Mouse (Mus musculus): ENCODE measurements around the gene Zfp967.
"Not testable (repeated sequence)": the region's sequence is repeated elsewhere in the genome, so short reads cannot be mapped to it uniquely, and the experiment has no call there.

Zfp967 gene

DNA sequence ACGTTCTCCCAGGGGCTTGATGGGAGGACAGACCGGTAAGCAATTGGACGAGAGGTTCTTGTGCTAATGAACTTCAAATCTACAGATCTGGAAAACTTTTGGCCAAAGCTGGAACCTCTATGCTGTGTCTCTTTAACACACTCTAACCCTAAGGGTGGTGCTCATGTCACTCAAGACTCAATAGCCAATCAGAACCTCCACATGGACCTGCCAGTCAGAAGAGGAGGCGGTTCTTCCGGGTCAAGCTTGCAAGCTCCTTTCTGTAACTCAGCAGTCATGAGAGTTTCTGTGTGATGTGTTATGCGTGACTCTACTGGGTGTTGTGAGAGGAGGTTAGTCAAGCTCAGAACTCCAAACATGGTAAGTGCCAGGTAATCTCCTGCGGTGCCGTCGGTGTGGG, at the start of gene Zfp967:
TSS of gene Zfp967 (plus strand) at position 301 of the 400 bp plus-strand sequence.
- DNase-seq, result not testable (repeated sequence)

DNA sequence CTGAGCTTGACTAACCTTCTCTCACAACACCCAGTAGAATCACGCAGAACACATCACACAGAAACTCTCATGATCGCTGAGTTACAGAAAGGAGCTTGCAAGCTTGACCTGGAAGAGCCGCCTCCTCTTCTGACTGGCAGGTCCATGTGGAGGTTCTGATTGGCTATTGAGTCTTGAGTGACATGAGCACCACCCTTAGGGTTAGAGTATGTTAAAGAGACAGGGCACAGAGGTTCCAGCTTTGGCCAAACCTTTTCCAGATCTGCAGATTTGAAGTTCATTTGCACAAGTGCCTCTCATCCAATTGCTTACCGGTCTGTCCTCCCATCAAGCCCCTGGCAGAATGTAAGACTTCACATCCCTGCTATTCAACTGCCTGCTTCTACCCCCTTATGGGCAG, 34.2 kb upstream of the Zfp967 start, which contains the start of gene Gm14434:
TSS of gene Gm14434 (minus strand) at position 101 of the 400 bp plus-strand sequence.
- DNase-seq, result not testable (repeated sequence)

All from liver (tissue).